Mouse (Mus musculus) ES-E14 (cell line): Measurements from ENCODE around the gene 6430550D23Rik.

Experiments used
- HCFC1 ChIP-seq: IDR thresholded peaks from 2 replicates; pipeline ENCODE4 v1.6.1; 2012; ENCODE audit warnings: low read length, inconsistent platforms, borderline replicate concordance; ENCODE audit not compliant: insufficient read depth
- MAFK ChIP-seq: IDR thresholded peaks from 2 replicates; pipeline ENCODE4 v1.6.1; 2014; ENCODE audit warnings: mild to moderate bottlenecking, low read depth, low read length, inconsistent platforms; ENCODE audit not compliant: insufficient read depth
- ZC3H11A ChIP-seq: IDR thresholded peaks from 2 replicates; pipeline ENCODE4 v1.6.1; 2012; ENCODE audit warnings: low read depth, mild to moderate bottlenecking, inconsistent platforms, low read length, borderline replicate concordance
- ZNF384 ChIP-seq: IDR thresholded peaks from 2 replicates; pipeline ENCODE4 v1.6.1; 2012; ENCODE audit warnings: low read depth, low read length, inconsistent platforms

- no peak for TF ChIP-seq ZNF384
- peak; percentile 64; the same call in 1 of the 2 replicates for TF ChIP-seq ZC3H11A
- no peak for TF ChIP-seq MAFK
- no peak for TF ChIP-seq HCFC1
These were observed 61.7 kb downstream of the 6430550D23Rik start for GRCm38 (mm10) chr2:155946069-155946468.
